Mouse (Mus musculus): Measurements from ENCODE around the gene Atp2c1. TPM values are rescaled to one million over a fixed set of nuclear protein-coding genes. Genes with fewer than 3 reads are reported as not detected.
A peak's percentile ranks its signal among the peaks of the same experiment; 100 is the strongest.

Atp2c1 gene
- total RNA-seq, 4 experiments from 2014 or later = 51.2 to 63.2 (median 57.2) TPM

GRCm38 (mm10) chr9:105488363-105488762 lies 38.8 kb downstream of the Atp2c1 start:
- DNase-seq (ENCODE audit: low spot score) = no peak

DNA sequence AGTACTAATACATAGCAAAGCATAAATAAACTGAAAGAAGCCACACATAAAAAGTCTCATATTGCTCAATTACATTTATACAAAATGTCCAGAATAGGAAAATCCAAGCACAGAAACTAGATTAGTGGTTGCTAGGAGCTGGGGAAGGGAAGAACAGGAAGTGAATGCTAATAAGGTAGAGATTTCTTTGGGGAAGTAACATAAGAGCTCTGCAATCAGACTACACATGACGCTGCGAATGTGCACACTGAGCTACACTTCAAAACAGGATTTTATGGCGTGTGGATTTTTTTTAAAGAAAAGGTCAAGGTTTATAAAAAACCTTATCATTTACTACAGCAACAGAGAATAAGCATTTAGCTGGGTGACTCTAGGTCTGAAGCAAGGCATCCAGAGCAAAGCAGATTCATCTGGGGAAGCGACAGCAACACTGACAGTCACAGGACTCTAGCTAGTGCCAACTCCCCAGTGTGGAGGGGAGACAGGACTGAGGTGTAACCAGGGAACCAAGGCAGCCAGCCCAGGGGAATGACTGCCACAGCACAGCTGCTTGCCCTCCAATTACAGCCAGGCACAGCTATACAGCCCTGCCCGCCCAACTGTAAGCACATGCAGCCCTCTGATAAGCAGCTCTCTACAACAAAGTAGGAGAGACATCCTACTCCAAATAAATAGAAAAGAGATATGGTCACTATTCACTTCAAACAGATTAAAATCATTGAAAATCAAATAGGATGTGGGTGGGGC lies 42.6 kb downstream of the Atp2c1 start:
- peak; percentile 28 for DNase-seq (ENCODE audit: low spot score)

GRCm38 (mm10) chr9:105483880-105484279 lies 43.2 kb downstream of the Atp2c1 start:
- DNase-seq (ENCODE audit: low spot score) = no peak

DNA sequence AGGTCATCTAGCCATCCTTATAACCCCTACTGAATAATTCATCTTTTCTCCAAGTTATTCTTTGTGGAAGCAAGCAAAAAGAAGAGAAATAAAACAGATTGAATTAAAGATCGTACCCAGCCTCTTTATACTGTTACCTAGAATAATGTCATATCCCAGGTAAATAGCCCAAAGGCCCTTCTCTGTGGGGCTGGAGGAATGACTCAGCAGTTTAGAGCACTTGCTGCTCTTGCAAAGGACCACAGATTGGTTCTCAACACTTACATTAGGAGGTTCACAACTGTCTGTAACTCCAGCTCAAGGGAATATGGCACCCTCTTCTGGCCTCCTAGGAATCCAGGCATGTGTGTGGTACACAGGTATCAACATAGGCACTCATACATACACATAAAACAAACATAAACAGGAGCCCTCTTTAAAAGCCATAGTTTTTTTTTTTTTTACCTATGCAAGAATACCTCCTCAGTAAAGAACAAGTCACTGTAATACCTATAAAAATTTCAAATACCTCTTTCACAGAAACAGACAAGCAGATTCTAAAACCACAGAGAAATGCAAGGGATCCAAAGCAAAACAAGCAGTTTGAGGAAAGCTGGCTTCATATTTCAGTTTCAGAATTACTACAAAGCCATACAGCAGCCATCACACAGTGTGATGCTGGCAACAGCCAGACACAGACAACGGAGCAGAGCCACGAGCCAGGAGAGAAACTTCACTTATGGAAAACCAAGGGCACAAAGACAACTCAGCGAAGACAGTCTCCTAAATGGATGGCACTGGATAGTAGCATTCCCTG lies 44.2 kb downstream of the Atp2c1 start:
- no peak for DNase-seq (ENCODE audit: low spot score)

DNA sequence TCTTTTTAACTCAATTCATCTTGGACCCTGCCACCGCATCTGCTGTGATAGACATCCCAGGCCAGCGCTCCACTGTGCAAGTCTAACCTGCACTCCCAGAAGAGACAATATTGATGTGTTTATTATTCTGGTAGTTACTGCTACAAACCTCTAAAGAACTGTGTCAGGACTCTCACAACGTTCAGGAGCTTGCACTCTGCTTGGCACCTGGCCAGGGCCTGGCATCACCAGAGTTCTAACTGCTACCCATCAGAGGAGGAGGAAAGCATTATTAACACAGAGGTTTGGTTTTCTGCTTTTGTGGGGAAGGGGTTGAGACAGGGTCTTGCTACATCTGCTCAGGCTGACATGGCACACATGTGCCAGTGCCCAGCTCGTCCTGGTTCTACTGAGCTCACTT lies 45.0 kb downstream of the Atp2c1 start:
- no peak for DNase-seq (ENCODE audit: low spot score)

- DNase-seq (ENCODE audit: low spot score) = no peak
These were observed 51.0 kb downstream of the Atp2c1 start for GRCm38 (mm10) chr9:105476134-105476533.

DNA sequence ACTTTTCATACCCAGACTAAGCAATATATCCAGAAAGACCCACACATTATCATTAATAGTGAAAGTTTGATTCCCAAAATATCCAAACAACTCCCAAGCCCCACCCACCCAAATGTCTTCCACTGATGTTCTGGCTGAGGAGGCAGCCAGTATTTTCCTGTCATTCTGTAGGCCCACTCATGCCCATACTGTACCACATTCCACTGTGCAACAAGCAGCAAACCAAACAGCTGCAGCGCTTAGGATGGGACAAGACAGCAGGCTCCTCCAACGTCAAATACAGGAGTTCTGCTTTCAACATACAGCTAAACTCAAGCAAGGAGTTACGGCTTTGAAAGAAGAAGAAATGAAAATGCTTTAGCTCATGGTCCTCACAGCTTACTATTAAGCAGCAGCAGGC lies 52.2 kb downstream of the Atp2c1 start:
- DNase-seq (ENCODE audit: low spot score) = no peak

- no peak for DNase-seq (ENCODE audit: low spot score)
These were observed 59.3 kb downstream of the Atp2c1 start for GRCm38 (mm10) chr9:105467787-105468186.

GRCm38 (mm10) chr9:105461496-105461895 lies 65.6 kb downstream of the Atp2c1 start:
- no peak for DNase-seq (ENCODE audit: low spot score)

- DNase-seq (ENCODE audit: low spot score) = peak; percentile 16
These were observed 68.1 kb downstream of the Atp2c1 start for GRCm38 (mm10) chr9:105459032-105459431.

DNA sequence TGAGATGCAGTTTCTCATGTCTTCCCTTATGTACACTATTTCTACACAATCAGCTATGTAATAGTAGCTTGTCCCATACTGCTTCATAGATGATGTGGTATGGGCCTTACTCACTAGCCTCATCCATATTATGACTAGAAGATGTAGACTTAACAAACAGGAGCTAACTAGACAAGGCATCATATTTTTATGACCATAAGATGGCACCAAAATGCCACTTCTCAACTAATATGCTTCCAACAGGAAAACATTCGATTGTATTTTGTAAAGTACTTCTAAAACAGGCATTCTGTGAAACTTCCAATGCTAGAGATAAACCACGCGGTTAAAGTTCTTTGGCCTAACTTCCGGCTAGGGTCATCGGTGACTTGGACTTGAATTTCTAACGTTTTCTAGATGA lies 118.6 kb downstream of the Atp2c1 start:
- DNase-seq (ENCODE audit: low spot score) = no peak

DNA sequence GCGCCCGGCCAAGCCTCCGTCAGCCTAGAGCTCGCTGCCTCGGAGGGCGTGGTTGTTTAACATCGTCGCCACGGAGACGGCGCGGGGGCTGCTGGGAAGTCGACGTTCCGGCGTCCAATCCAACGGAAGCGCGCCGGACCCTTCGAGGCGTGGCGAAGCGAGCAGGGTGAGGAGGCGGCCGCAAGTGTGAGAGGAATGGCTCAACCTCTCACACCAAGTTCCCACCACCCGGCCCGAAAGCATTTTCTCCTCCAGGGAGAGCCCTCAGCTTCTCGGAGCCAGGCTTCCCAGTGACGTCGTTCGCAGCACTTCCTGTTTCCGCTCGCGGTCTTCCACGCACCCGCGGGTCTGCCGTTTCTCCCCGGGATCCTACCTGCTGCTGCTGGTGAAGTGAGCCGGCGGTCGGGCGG lies 131.9 kb downstream of the Atp2c1 start, which contains the start of the genes Aste1 and Nek11:
TSS of gene Aste1 (plus strand) at position 175 of the 410 bp plus-strand sequence.
TSS of gene Nek11 (minus strand) at position 307 of the 410 bp plus-strand sequence.
- DNase-seq (ENCODE audit: low spot score) = peak; percentile 93

DNA sequence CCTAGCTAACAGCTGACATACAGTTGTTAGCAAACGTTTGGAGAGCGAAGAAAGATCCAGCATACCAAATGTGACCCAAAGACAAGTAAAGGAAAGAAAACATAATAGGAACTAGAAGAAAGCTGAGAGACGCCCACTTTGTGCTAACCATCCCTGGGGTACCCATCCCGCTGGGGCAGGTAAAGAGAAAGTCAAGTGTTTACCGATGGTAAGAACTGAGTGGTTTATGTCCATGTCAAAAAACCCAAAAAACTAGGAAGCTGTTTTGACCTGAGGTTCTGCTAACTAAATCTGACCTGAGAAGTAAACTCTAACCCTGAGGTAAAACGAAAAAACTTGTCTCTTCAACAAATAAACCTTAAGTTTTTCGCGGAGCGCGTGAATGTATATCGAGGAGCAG lies 132.4 kb downstream of the Atp2c1 start:
- DNase-seq (ENCODE audit: low spot score) = no peak

DNA sequence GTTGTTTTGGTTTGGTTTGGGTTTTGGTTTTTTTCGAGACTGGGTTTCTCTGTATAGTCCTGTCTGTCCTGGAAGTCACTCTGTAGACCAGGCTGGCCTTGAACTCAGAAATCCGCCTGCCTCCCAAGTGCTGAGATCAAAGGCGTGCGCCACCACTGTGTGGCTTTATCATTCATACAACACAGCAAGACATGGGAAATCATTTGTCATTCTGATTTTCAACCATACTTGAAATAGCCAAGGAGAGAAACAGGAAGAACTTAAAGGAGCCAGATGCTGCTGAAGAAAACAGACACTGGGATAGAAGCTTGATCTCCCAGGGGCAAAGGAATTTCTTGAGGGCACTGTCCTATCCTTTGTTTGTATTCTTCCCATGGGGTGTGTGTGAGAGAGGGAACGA lies 136.5 kb downstream of the Atp2c1 start:
- no peak for DNase-seq (ENCODE audit: low spot score)

GRCm38 (mm10) chr9:105389289-105389688 lies 137.8 kb downstream of the Atp2c1 start:
- peak; percentile 63 for DNase-seq (ENCODE audit: low spot score)

- no peak for DNase-seq (ENCODE audit: low spot score)
These were observed 139.7 kb downstream of the Atp2c1 start for GRCm38 (mm10) chr9:105387403-105387802.

DNA sequence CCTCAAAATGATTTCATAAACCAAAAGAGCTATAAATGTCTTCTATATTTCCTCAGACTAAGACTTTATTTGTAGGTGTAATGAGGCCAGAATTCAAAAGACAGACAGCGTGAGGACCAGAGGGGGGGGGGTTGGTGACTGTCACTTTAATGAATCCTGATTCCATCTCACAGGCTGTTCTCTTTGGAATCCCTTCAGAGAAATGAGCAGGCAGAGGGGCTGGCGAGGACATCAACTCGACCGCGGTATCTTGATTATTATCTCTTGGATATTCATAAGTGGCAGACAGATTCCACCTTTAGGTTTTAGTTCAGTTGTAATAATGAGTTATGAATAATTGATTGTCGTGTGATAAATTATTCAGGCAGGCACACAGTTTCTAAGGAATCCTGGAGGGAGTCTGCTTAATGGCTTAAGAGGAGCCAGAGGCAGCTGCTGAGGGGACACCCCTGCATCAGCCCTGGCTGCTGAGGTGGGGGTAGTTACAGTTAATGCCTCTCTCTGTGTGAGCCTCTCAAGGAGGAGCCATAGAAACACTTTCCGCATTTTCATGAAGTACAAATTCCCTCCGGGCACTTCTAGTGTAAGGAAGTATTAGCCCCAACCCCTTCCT lies 147.5 kb downstream of the Atp2c1 start:
- DNase-seq (ENCODE audit: low spot score) = no peak

- no peak for DNase-seq (ENCODE audit: low spot score)
These were observed 149.5 kb downstream of the Atp2c1 start for GRCm38 (mm10) chr9:105377622-105378021.

DNA sequence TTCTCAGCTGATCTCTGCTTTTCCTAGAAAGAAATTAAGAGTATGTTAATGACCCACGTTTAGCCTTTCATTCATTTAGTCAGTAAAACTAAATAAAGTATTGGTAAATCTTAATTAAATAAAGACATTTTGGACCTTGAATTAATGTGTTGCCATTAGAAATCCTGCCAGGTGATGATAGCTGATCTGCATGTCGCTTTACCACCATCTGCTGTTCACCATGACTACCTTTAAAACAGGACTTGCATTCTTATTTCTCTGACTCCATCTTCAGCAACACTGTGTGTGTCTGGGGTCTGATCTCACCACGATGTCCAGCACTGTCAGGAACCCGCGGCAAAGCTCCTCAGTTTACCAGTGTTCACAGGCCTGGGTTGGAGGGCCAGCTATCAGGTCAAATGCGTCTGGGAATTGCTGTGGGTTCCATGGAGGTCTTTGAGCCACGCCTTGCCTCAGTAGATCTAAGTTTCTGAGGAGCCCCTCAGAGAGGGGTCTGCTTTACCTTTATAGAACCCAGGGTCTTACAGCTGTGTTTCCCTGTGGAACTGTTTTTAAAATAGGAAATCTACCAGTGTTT lies 150.1 kb downstream of the Atp2c1 start:
- DNase-seq (ENCODE audit: low spot score) = no peak

- DNase-seq (ENCODE audit: low spot score) = no peak
These were observed 150.7 kb downstream of the Atp2c1 start for GRCm38 (mm10) chr9:105376411-105376810.

GRCm38 (mm10) chr9:105374361-105374760 lies 152.8 kb downstream of the Atp2c1 start:
- no peak for DNase-seq (ENCODE audit: low spot score)

DNA sequence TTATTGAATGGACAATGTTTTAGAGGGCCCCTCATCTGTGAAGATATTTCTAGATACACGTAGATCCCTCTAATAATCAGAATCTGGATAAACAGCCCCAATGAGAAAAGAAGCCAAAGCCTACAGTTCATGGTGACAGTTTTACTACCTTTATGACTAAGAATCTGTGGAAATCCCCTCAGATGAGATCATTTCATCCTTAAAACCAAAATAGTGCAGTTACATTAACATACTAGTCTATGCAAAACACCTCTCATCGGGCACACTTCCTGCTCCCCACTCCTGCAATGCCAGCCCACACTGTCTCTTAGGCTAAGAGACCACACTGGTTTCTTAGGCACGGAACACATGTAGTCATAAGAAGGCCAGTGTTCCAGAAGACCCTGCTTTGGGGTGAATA lies 158.5 kb downstream of the Atp2c1 start:
- no peak for DNase-seq (ENCODE audit: low spot score)

Data from heart, adult 8-10 months (tissue).